Mouse (Mus musculus) central nervous system, embryonic 18 days (tissue): ENCODE data around the gene Slc27a3. TPM values are rescaled to one million over a fixed set of nuclear protein-coding genes. Genes with fewer than 3 reads are reported as not detected.

ENCODE experiments used
- polyA plus RNA-seq: library from polyadenylated mRNA; depleted of rRNA; stranded (reverse); fragments of >200 nt; gene quantifications from 2 replicates; pipeline ENCODE4 v1.2.3, GENCODE M21; 2012; rRNA removed

Slc27a3 gene
- 52.9 and 54.6 TPM in 2 replicates for polyA plus RNA-seq

GRCm38 (mm10) chr3:90389511-90390490 lies at the start of gene Slc27a3:
Gene Slc27a3 (minus strand): TSS chr3:90389938.

GRCm38 (mm10) chr3:90433381-90434020 lies 43.8 kb upstream of the Slc27a3 start, which contains the start of gene Ints3:
Gene Ints3 (minus strand): TSS chr3:90433622.

Other genes with a start within 250 kb of the Slc27a3 start
- gene Rps27, start 176.3 kb downstream of the Slc27a3 start, polyA plus RNA-seq: 2,349 and 2,572 TPM in 2 replicates
- 14.4 and 15.2 TPM in 2 replicates for gene Rab13, start 176.2 kb downstream of the Slc27a3 start, polyA plus RNA-seq
- gene Jtb, start 158.3 kb downstream of the Slc27a3 start, polyA plus RNA-seq: 74.7 and 75.3 TPM in 2 replicates
- 0.98 and 1.0 TPM in 2 replicates for gene Creb3l4, start 146.4 kb downstream of the Slc27a3 start, polyA plus RNA-seq
- 23.9 and 24.3 TPM in 2 replicates for gene Slc39a1, start 141.8 kb downstream of the Slc27a3 start, polyA plus RNA-seq
- gene Crtc2, start 135.8 kb downstream of the Slc27a3 start, polyA plus RNA-seq: 42.5 and 55.8 TPM in 2 replicates
- gene Dennd4b, start 124.8 kb downstream of the Slc27a3 start, polyA plus RNA-seq: 25.3 and 25.9 TPM in 2 replicates
- 24.3 and 31.8 TPM in 2 replicates for gene Gatad2b, start 96.8 kb downstream of the Slc27a3 start, polyA plus RNA-seq
- 53.9 and 55.9 TPM in 2 replicates for gene Ints3, start 43.7 kb upstream of the Slc27a3 start, polyA plus RNA-seq
- gene Npr1, start 75.9 kb upstream of the Slc27a3 start, polyA plus RNA-seq: 5.7 and 6.3 TPM in 2 replicates
- 168 and 169 TPM in 2 replicates for gene Ilf2, start 86.2 kb upstream of the Slc27a3 start, polyA plus RNA-seq
- 46.0 and 48.7 TPM in 2 replicates for gene Snapin, start 101.1 kb upstream of the Slc27a3 start, polyA plus RNA-seq
- 200 and 201 TPM in 2 replicates for gene Chtop, start 119.6 kb upstream of the Slc27a3 start, polyA plus RNA-seq
- gene S100a1, start 124.5 kb upstream of the Slc27a3 start, polyA plus RNA-seq: 36.3 and 42.0 TPM in 2 replicates
- gene S100a13, start 124.5 kb upstream of the Slc27a3 start, polyA plus RNA-seq: 12.6 and 13.2 TPM in 2 replicates
- 0.16 and 6.2 TPM in 2 replicates for gene S100a14, start 136.9 kb upstream of the Slc27a3 start, polyA plus RNA-seq
- 31.4 and 33.1 TPM in 2 replicates for gene S100a16, start 147.3 kb upstream of the Slc27a3 start, polyA plus RNA-seq
- gene S100a3, start 170.6 kb upstream of the Slc27a3 start, polyA plus RNA-seq: 0.41 and 0.56 TPM in 2 replicates
- gene S100a2, start 200.3 kb upstream of the Slc27a3 start, polyA plus RNA-seq: not detected in 2 replicates
- gene Gm42674, start 212.0 kb upstream of the Slc27a3 start, polyA plus RNA-seq: not detected in 2 replicates
- gene S100a4, start 213.8 kb upstream of the Slc27a3 start, polyA plus RNA-seq: 6.6 and 8.4 TPM in 2 replicates
- gene S100a5, start 218.6 kb upstream of the Slc27a3 start, polyA plus RNA-seq: not detected in 2 replicates
- gene S100a6, start 222.9 kb upstream of the Slc27a3 start, polyA plus RNA-seq: 28.5 and 123 TPM in 2 replicates